In genomic region chr15:92839611-92840010, GRCm38 (mm10) we compare ENCODE assay signal across 14 mouse cellular contexts.
DNase-seq lines count a peak whose midpoint lies in the region; ATAC-seq and TF ChIP-seq lines count a peak whose summit lies in the region.
"Had no signal": no experiment of that assay in that cellular context is flagged by ENCODE, and none has a peak within 500 bp of the region (broad histone marks: within the 10 kb centered on the region; RNA-seq: fewer than 3 reads in every experiment).

No protein-coding gene starts in this region.

- 56% methylated on average over 4 of the region's 4 CpGs for WGBS in kidney, postnatal 0 days
- 42% methylated on average over 4 of the region's 4 CpGs for WGBS in hindbrain, embryonic 16.5 days

- no peaks in the 10 kb centered on the region for H3K27me3 ChIP-seq in kidney, postnatal 0 days (ENCODE audit: insufficient read depth, low read length)
- no peaks in the 10 kb centered on the region for H3K27me3 ChIP-seq in hindbrain, embryonic 16.5 days (replicated peaks; ENCODE audit: control insufficient read depth, insufficient read depth, low read length)
- H3K27me3 ChIP-seq: liver, embryonic 12.5 days had no signal

- H3K27ac ChIP-seq in kidney, postnatal 0 days, result no peak overlapping the region
- peak overlapping the region; percentile 2; the same call in 1 of the 2 replicates for H3K27ac ChIP-seq in hindbrain, embryonic 16.5 days (ENCODE audit: low read depth, low read length)
- H3K27ac ChIP-seq: liver, embryonic 12.5 days had no signal

- no peak overlapping the region for H3K4me2 ChIP-seq in kidney, postnatal 0 days (ENCODE audit: low read length)
- no peak overlapping the region for H3K4me2 ChIP-seq in hindbrain, embryonic 16.5 days (ENCODE audit: low read length)
- H3K4me2 ChIP-seq: liver, embryonic 12.5 days had no signal

- TF ChIP-seq POLR2A in brain, embryonic 14.5 days (IDR thresholded peaks at IDR 0.05; ENCODE audit: borderline replicate concordance, extremely low read depth, insufficient read depth, insufficient read length, poor library complexity, severe bottlenecking), result no peak

- no peak overlapping the region for H3K9ac ChIP-seq in kidney, postnatal 0 days (ENCODE audit: low read depth, low read length)
- H3K9ac ChIP-seq in hindbrain, embryonic 16.5 days (ENCODE audit: low read depth, low read length), result no peak overlapping the region
- H3K9ac ChIP-seq: liver, embryonic 12.5 days had no signal

- no peaks in the 10 kb centered on the region for H3K9me3 ChIP-seq in kidney, postnatal 0 days (replicated peaks; ENCODE audit: low read length)
- H3K9me3 ChIP-seq in hindbrain, embryonic 16.5 days (ENCODE audit: control insufficient read depth, low read length), result no peaks in the 10 kb centered on the region
- H3K9me3 ChIP-seq: liver, embryonic 12.5 days had no signal

- DNase-seq in kidney, postnatal 0 days (ENCODE audit: low spot score), result peak; percentile 2
- no peak for DNase-seq in kidney, postnatal 25 days
- peak; percentile 94 for DNase-seq in brain, embryonic 14.5 days (ENCODE audit: low read depth)
- DNase-seq in cerebellum, postnatal 10 days, result peak; percentile 95 to 96
- no peak for DNase-seq in heart, adult 18-20 months
- DNase-seq in ovary, postnatal 14 days (ENCODE audit: low spot score), result no peak
- DNase-seq: heart, adult 11 months; kidney, postnatal 10 days; right cerebral cortex, postnatal 14 days had no signal

- H3K36me3 ChIP-seq in kidney, postnatal 0 days (ENCODE audit: insufficient read depth, low read length), result no peaks in the 10 kb centered on the region
- H3K36me3 ChIP-seq in hindbrain, embryonic 16.5 days (ENCODE audit: control insufficient read depth, insufficient read depth, low read length), result no peaks in the 10 kb centered on the region
- H3K36me3 ChIP-seq: liver, embryonic 12.5 days had no signal

- H3K4me3 ChIP-seq in kidney, postnatal 0 days (replicated peaks; ENCODE audit: low read depth, low read length), result no peak overlapping the region
- no peak overlapping the region for H3K4me3 ChIP-seq in hindbrain, embryonic 16.5 days (ENCODE audit: low read length)
- H3K4me3 ChIP-seq: liver, embryonic 12.5 days; myocyte had no signal

- TF ChIP-seq CTCF in kidney, postnatal 0 days (IDR thresholded peaks at IDR 0.05; ENCODE audit: low read depth), result no peak
- no peak for TF ChIP-seq CTCF in brain, embryonic 14.5 days (IDR thresholded peaks at IDR 0.05; ENCODE audit: borderline replicate concordance, extremely low read depth, insufficient read depth, insufficient read length)

- H3K4me1 ChIP-seq in kidney, postnatal 0 days (replicated peaks; ENCODE audit: insufficient read depth, low read length), result no peaks in the 10 kb centered on the region
- no peaks in the 10 kb centered on the region for H3K4me1 ChIP-seq in hindbrain, embryonic 16.5 days (ENCODE audit: control insufficient read depth, insufficient read depth, low read depth, low read length)
- H3K4me1 ChIP-seq: liver, embryonic 12.5 days had no signal

- ATAC-seq in kidney, postnatal 0 days (replicated peaks; ENCODE audit: low FRiP score, low read depth), result no peak
- ATAC-seq in hindbrain, embryonic 16.5 days, result peak; percentile 84
- ATAC-seq: activated CD4-positive, CD25-positive, alpha-beta regulatory T cell, adult 4 months; inflammation-experienced regulatory T-cells, adult 6 months; liver, embryonic 12.5 days had no signal

Comparison
In these comparisons a context has a peak if more than half of its experiments do, and no peak if none do; other contexts are left out.
1. DNase-seq: peak in kidney, postnatal 0 days (single experiment), brain, embryonic 14.5 days (single experiment) and cerebellum, postnatal 10 days (2 of 2); none in kidney, postnatal 25 days (0 of 2), heart, adult 18-20 months (0 of 2) and ovary, postnatal 14 days (single experiment).